Mouse (Mus musculus) midbrain, postnatal 0 days (tissue): ENCODE measurements around the gene Tex38. TPM values are rescaled to one million over a fixed set of nuclear protein-coding genes. Genes with fewer than 3 reads are reported as not detected.
A peak's percentile ranks its signal among the peaks of the same experiment; 100 is the strongest.

Experiments used
- ATAC-seq: fragments of 200-750 bp; cut with Nextera tagmentation; 2 replicates; pipeline ENCODE4 v1.8.0; 2017; ENCODE audit warnings: moderate number of reproducible peaks, mild to moderate bottlenecking, moderate TSS enrichment, moderate library complexity; ENCODE audit not compliant: low FRiP score
- DNase-seq: peaks from one replicate; pipeline ENCODE4 v3.0.0-alpha.2; 2015; ENCODE audit warnings: low spot score
- H3K27ac ChIP-seq: fragments of 300-500 bp; sonication (generic); 2 replicates; pipeline ENCODE4 v1.5.1; 2014; ENCODE audit warnings: low read depth, mild to moderate bottlenecking, low read length, mixed read lengths
- H3K27me3 ChIP-seq: fragments of 300-500 bp; sonication (generic); 2 replicates; pipeline ENCODE4 v1.6.1; 2014; ENCODE audit warnings: low read length, control low read depth, mixed read lengths; ENCODE audit not compliant: insufficient read depth
- H3K36me3 ChIP-seq: fragments of 300-500 bp; sonication (generic); 2 replicates; pipeline ENCODE4 v1.6.1; 2014; ENCODE audit warnings: low read length, control low read depth, mixed read lengths; ENCODE audit not compliant: insufficient read depth
- H3K4me1 ChIP-seq: fragments of 300-500 bp; sonication (generic); 2 replicates; pipeline ENCODE4 v1.6.1; 2014; ENCODE audit warnings: mild to moderate bottlenecking, control low read depth, antibody characterized with exemption, low read length, mixed read lengths; ENCODE audit not compliant: insufficient read depth
- H3K4me2 ChIP-seq: fragments of 300-500 bp; sonication (generic); 2 replicates; pipeline ENCODE4 v1.6.1; 2014; ENCODE audit warnings: low read depth, mild to moderate bottlenecking, low read length, mixed read lengths; ENCODE audit not compliant: poor library complexity, severe bottlenecking
- H3K4me3 ChIP-seq: fragments of 300-500 bp; sonication (generic); 2 replicates; pipeline ENCODE4 v1.5.1; 2014; ENCODE audit warnings: low read depth, mild to moderate bottlenecking, low read length, moderate library complexity
- H3K9ac ChIP-seq: fragments of 300-500 bp; sonication (generic); replicated peaks from 2 replicates; pipeline ENCODE4 v1.6.1; 2014; ENCODE audit warnings: mild to moderate bottlenecking, low read length, moderate library complexity, mixed read lengths; ENCODE audit not compliant: poor library complexity, severe bottlenecking
- H3K9me3 ChIP-seq: fragments of 300-500 bp; sonication (generic); 2 replicates; pipeline ENCODE4 v1.6.1; 2016; ENCODE audit warnings: low read length, control low read depth
- CTCF ChIP-seq: IDR thresholded peaks from 2 replicates; pipeline ENCODE4 v1.5.1; 2016; ENCODE audit warnings: antibody characterized with exemption, mild to moderate bottlenecking
- WGBS: fragments of 180-500 bp; shearing (Covaris S2); extraction: QIAGEN DNeasy Blood & Tissue Kit; methylation state at CpG from one replicate; pipeline ENCODE4 v1.1.7; 2014; 5-methylcytosine and 5-hydroxymethylcytosine counted together
- polyA plus RNA-seq: library from polyadenylated mRNA; unstranded; fragments of >200 nt; fragmentation: Nextera tagmentation; extraction: Ambion mirVana; gene quantifications from 2 replicates; pipeline ENCODE4 v1.2.1, GENCODE M21; 2015
- total RNA-seq: library from RNA; depleted of rRNA; stranded (reverse); fragments of >200 nt; gene quantifications from 2 replicates; pipeline ENCODE4 v1.2.3, GENCODE M21; 2014

The Tex38 gene
- total and polyA plus RNA-seq, 2 experiments from 2014 or later: 0.49 to 0.93 TPM

DNA sequence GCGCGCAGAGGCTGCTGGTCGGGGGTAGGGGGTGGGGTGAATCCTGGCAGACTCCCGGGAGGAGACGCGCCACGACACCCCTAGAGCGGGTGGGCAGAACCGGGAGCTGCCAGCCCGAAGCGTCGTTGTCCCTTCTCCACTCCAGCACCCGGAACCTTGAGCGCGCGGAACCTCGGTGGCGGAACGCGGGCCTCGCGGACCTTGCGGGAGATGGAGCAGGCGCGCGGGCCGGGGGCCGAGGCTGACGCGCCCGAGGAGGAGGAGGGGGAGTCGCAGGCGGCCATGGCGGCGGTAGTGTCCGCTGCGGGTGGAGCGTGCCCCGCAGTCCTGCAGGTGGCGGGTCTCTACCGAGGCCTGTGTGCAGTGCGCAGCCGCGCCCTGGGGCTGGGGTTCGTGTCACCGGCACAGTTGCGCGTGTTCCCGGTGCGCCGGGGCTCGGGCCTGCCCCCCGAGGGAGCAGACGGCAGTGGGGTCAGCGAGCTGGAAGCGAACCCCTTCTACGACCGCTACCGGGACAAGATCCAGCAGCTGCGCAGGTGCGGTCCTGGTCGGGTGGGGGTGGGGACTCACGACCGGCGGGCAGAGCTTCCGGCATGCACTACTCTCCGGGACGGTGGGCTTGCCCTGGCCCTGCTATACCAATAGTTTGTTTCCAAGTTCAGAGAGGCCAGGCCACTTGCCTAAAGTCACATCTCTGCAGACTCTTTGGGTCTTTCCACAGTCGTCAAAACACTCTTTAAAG lies 4.1 kb upstream of the Tex38 start, which contains the start of gene Atpaf1:
Gene Atpaf1, plus strand, starts transcription at position 44 of the 742 bp plus-strand sequence.
- H3K27ac ChIP-seq: peak within 1 kb of the TSS; percentile 65; the same call in 1 of the 2 replicates
- H3K27me3 ChIP-seq: no peaks in the 10 kb centered on the region
- H3K9me3 ChIP-seq: no peaks in the 10 kb centered on the region
- H3K4me3 ChIP-seq: peak within 1 kb of the TSS; percentile 71
- WGBS: under 1% methylated on average over 61 of the region's 69 CpGs
- ATAC-seq (peak; percentile 94), DNase-seq (peak; percentile 72)
- peak; percentile 46 for TF ChIP-seq CTCF
- peak within 1 kb of the TSS; percentile 62 for H3K4me2 ChIP-seq
- peaks cover 6% of the 10 kb centered on the region; the same call in 1 of the 2 replicates for H3K4me1 ChIP-seq
- peak within 1 kb of the TSS; percentile 78 for H3K9ac ChIP-seq
- H3K36me3 ChIP-seq: no peaks in the 10 kb centered on the region; the same call in 1 of the 2 replicates

DNA sequence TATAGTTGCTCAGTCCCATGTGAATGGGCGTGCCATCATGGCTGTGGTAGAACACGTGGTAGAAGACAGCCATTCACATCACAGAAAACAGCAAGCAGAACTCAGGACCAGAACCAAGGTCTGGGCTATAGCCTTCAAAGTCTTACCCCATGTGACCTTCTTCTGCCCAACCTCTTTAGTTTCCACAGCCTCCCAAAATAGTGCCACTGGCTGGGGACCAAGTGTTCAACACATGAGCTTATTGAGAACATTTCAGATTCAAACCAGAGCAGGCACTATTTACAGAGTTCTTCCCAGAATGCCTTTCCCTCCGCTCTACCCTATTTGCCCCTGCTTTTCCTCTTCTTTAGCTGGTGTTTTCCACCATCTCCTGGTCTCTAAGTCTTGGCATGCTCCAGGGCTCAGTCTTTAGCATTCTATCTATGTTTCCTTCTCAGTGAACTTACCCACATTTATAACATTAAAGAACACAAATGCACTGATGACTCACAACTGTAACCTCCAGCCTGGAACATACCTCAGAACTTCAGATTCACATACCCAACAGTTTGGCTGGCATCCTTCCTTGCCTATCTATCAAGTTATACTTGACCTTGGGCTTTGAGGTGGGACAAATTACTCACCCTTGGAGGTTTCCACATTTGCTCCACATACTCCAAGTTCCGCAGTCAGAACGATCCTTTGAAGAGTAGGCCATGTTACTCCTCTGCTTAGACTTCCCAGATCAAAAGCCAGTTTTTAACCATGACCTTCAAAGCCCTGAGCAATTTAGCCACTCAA lies 1.4 kb upstream of the Tex38 start:
- Histone ChIP-seq H3K4me2 (no peak overlapping the region), H3K9me3 (no peaks in the 10 kb centered on the region), H3K27me3 (no peaks in the 10 kb centered on the region), H3K4me3 (no peak overlapping the region), H3K27ac (no peak overlapping the region), H3K4me1 (peaks cover 6% of the 10 kb centered on the region; the same call in 1 of the 2 replicates), H3K36me3 (no peaks in the 10 kb centered on the region; the same call in 1 of the 2 replicates), H3K9ac (no peak overlapping the region)
- WGBS: 85% methylated on average over 5 of the region's 5 CpGs
- no peak for ATAC-seq
- no peak for DNase-seq
- TF ChIP-seq CTCF: no peak

DNA sequence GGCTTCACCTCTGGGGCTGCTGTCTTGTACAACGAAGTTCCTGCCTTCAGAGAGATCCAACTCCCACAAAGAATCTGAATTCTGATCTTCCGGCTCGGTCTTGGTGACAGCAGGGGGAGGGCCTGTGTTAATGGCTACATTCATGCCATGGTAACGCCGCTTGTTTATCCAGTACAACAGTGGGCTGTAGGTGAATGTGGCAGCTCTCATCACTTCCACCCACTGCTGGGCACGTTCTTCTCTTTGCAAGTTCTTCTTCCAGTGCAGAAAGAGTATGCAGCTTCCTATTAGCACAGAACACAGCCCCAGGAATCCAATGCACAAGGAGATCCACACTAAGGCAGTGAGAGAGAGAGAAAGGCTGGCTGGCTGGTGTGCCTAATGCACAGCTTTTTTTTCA lies 549 bp downstream of the Tex38 start:
- Histone ChIP-seq H3K4me1 (no peaks in the 10 kb centered on the region), H3K27me3 (no peaks in the 10 kb centered on the region), H3K27ac (no peak overlapping the region), H3K4me3 (no peak overlapping the region), H3K36me3 (peaks cover 6% of the 10 kb centered on the region; the same call in 1 of the 2 replicates), H3K9me3 (no peaks in the 10 kb centered on the region), H3K4me2 (no peak overlapping the region), H3K9ac (no peak overlapping the region)
- ATAC-seq: no peak
- DNase-seq: no peak
- no peak for TF ChIP-seq CTCF
- WGBS: 53% methylated on average over 6 of the region's 6 CpGs

DNA sequence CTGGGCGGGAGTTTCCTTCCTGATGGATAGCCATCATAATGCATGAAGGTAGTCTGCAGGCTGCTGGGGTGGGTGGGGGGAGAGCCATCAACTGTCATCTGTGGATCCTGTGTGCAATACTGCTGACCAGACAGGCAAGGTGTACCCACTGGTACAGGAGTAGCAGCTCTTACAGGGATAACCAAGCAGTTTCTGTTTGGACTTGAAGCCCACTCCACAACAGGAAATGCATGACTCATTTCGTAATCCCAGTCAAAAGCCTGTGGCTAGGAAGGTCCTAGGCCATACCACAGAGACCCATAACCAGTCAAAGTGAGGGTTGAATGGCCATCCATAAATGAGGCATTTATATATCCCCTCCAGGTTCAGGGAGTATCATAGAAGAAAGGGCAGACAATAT lies 3.2 kb downstream of the Tex38 start:
- Histone ChIP-seq H3K4me2 (no peak overlapping the region), H3K27me3 (no peaks in the 10 kb centered on the region), H3K9ac (no peak overlapping the region), H3K4me1 (no peaks in the 10 kb centered on the region), H3K4me3 (no peak overlapping the region), H3K9me3 (no peaks in the 10 kb centered on the region), H3K27ac (no peak overlapping the region), H3K36me3 (peaks cover 14% of the 10 kb centered on the region; the same call in 1 of the 2 replicates)
- 96% methylated on average over 2 of the region's 2 CpGs for WGBS
- no peak for TF ChIP-seq CTCF
- ATAC-seq (no peak), DNase-seq (no peak)

DNA sequence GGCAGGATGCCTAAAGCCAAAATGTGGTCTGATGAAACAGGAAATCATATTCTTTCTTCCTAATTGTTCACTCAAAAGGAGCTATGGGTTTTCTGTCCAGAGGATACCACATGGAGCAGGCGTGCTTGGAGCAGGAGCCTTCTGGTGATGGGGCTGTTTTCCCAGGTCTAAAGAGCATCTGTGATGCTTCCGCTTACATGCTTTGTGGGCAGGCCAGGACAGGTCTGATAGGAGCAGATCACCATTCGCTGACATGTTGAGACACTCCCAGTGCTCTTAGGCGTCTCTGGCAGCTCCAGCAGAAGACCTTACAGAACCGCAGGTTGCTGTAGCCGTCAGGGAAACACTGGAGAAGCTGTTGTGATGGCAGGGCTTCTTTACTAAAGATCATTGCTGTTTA lies 5.8 kb downstream of the Tex38 start:
- H3K27me3 ChIP-seq: no peaks in the 10 kb centered on the region
- peaks cover 18% of the 10 kb centered on the region for H3K36me3 ChIP-seq
- no peak overlapping the region for H3K4me2 ChIP-seq
- TF ChIP-seq CTCF: no peak
- no peak overlapping the region for H3K9ac ChIP-seq
- H3K27ac ChIP-seq: no peak overlapping the region
- no peaks in the 10 kb centered on the region for H3K4me1 ChIP-seq
- H3K9me3 ChIP-seq: no peaks in the 10 kb centered on the region
- no peak overlapping the region for H3K4me3 ChIP-seq
- DNase-seq: no peak
- no peak for ATAC-seq
- 91% methylated on average over 6 of the region's 6 CpGs for WGBS
